Mouse (Mus musculus) myocyte (in vitro differentiated cells): ENCODE results near the gene Abhd15. TPM values are rescaled to one million over a fixed set of nuclear protein-coding genes. Genes with fewer than 3 reads are reported as not detected.

Experiments used
- H3K27me3 ChIP-seq: one replicate; pipeline ENCODE4 v1.6.1; 2011; ENCODE audit not compliant: control insufficient read depth, insufficient read depth, insufficient read length
- H3K36me3 ChIP-seq: one replicate; pipeline ENCODE4 v1.6.1; 2011; ENCODE audit not compliant: control insufficient read depth, insufficient read depth
- H3K4me2 ChIP-seq: one replicate; pipeline ENCODE4 v1.6.1; 2011; ENCODE audit warnings: low read depth, control low read depth
- H3K4me3 ChIP-seq: one replicate; pipeline ENCODE4 v1.5.1; 2011; ENCODE audit warnings: mild to moderate bottlenecking, control low read depth, moderate library complexity
- H3K79me2 ChIP-seq: one replicate; pipeline ENCODE4 v1.6.1; 2011; ENCODE audit not compliant: control insufficient read depth, insufficient read depth
- H3ac ChIP-seq: one replicate; pipeline ENCODE4 v1.6.1; 2011; ENCODE audit not compliant: control insufficient read depth, insufficient read length
- CEBPB ChIP-seq: IDR thresholded peaks from 2 replicates; pipeline ENCODE4 v1.6.1; 2011; ENCODE audit warnings: mild to moderate bottlenecking, moderate library complexity; ENCODE audit not compliant: poor library complexity, insufficient read depth, severe bottlenecking
- E2F4 ChIP-seq: IDR thresholded peaks from one replicate; pipeline ENCODE4 v1.6.1; 2011; ENCODE audit warnings: mild to moderate bottlenecking, control low read depth, moderate library complexity; ENCODE audit not compliant: insufficient read depth
- MAX ChIP-seq: IDR thresholded peaks from one replicate; pipeline ENCODE4 v1.6.1; 2011; ENCODE audit warnings: low read depth, mild to moderate bottlenecking, control low read depth
- MYOD1 ChIP-seq, 3 experiments: IDR thresholded peaks; one replicate each; pipeline ENCODE4 v1.6.1; 2011; ENCODE audit warnings: control low read depth in 2 of 3, low read depth in 2 of 3, mild to moderate bottlenecking in 2 of 3, moderate library complexity in 1 of 3; ENCODE audit not compliant: insufficient read length in 2 of 3, control insufficient read depth in 1 of 3
- MYOG ChIP-seq, 3 experiments: IDR thresholded peaks; one replicate each; pipeline ENCODE4 v1.6.1; 2011; ENCODE audit warnings: control low read depth in 2 of 3, low read depth in 2 of 3, mild to moderate bottlenecking in 2 of 3; ENCODE audit not compliant: insufficient read length in 2 of 3, control insufficient read depth in 1 of 3, insufficient read depth in 1 of 3
- POLR2A ChIP-seq: IDR thresholded peaks from one replicate; pipeline ENCODE4 v1.6.1; 2011; ENCODE audit warnings: low read depth, mild to moderate bottlenecking, control low read depth, moderate library complexity; ENCODE audit not compliant: insufficient read length
- POLR2AphosphoS2 ChIP-seq: IDR thresholded peaks from one replicate; pipeline ENCODE4 v1.6.1; 2011; ENCODE audit warnings: low read depth, control low read depth; ENCODE audit not compliant: insufficient read length
- REST ChIP-seq: IDR thresholded peaks from one replicate; pipeline ENCODE4 v1.6.1; 2011; ENCODE audit warnings: mild to moderate bottlenecking, control low read depth, moderate library complexity; ENCODE audit not compliant: insufficient read depth, insufficient read length
- SRF ChIP-seq: IDR thresholded peaks from one replicate; pipeline ENCODE4 v1.6.1; 2011; ENCODE audit warnings: low read depth; ENCODE audit not compliant: control insufficient read depth, insufficient read length
- TCF12 ChIP-seq: IDR thresholded peaks from one replicate; pipeline ENCODE4 v1.6.1; 2011; ENCODE audit warnings: mild to moderate bottlenecking, control low read depth; ENCODE audit not compliant: poor library complexity, insufficient read depth, severe bottlenecking
- TCF3 ChIP-seq: IDR thresholded peaks from one replicate; pipeline ENCODE4 v1.6.1; 2011; ENCODE audit warnings: low read depth, control low read depth; ENCODE audit not compliant: insufficient read length
- USF1 ChIP-seq: IDR thresholded peaks from one replicate; pipeline ENCODE4 v1.6.1; 2011; ENCODE audit warnings: low read depth, mild to moderate bottlenecking, control low read depth, moderate library complexity
- polyA plus RNA-seq: library from polyadenylated mRNA; unstranded; fragments of >200 nt; fragmentation: generic; extraction: Trizol; gene quantifications from one replicate; pipeline ENCODE4 v1.2.1, GENCODE M21; 2012; ENCODE audit warnings: missing spikeins

Gene Abhd15
- polyA plus RNA-seq, 1 experiment = 1.4 TPM

- Histone ChIP-seq H3K27me3 (no peaks in the 10 kb centered on the region), H3K4me3 (no peak overlapping the region), H3K79me2 (peaks cover 84% of the 10 kb centered on the region), H3K36me3 (no peaks in the 10 kb centered on the region), H3K4me2 (peak overlapping the region; percentile 65), H3ac (no peak overlapping the region)
- TF ChIP-seq MYOG (IDR thresholded peaks at IDR 0.05; ENCODE audit: control insufficient read depth in 1 of 3, insufficient read depth in 1 of 3, insufficient read length in 2 of 3, low read depth in 2 of 3) = no peak
- TF ChIP-seq MAX = no peak
- no peak for TF ChIP-seq SRF
- no peak for TF ChIP-seq MYOD1 (IDR thresholded peaks at IDR 0.05; ENCODE audit: control insufficient read depth in 1 of 3, insufficient read length in 2 of 3, low read depth in 2 of 3)
- no peak for TF ChIP-seq E2F4
Observed at GRCm38 (mm10) chr11:77483510-77484255, 31.2 kb upstream of the Abhd15 start.

- H3K79me2 ChIP-seq = peaks cover 82% of the 10 kb centered on the region
- H3K4me2 ChIP-seq = no peak overlapping the region
- H3K36me3 ChIP-seq = no peaks in the 10 kb centered on the region
- H3ac ChIP-seq = no peak overlapping the region
- TF ChIP-seq POLR2A (no peak), REST (no peak), USF1 (no peak), MYOD1 (IDR thresholded peaks at IDR 0.05; ENCODE audit: control insufficient read depth in 1 of 3, insufficient read length in 2 of 3, low read depth in 2 of 3) (no peak), POLR2AphosphoS2 (no peak)
- H3K27me3 ChIP-seq = no peaks in the 10 kb centered on the region
- no peak overlapping the region for H3K4me3 ChIP-seq
Observed at GRCm38 (mm10) chr11:77485229-77485628, 29.7 kb upstream of the Abhd15 start.

- Histone ChIP-seq H3K4me2 (no peak overlapping the region), H3ac (no peak overlapping the region), H3K36me3 (no peaks in the 10 kb centered on the region), H3K27me3 (no peaks in the 10 kb centered on the region), H3K79me2 (peaks cover 67% of the 10 kb centered on the region), H3K4me3 (no peak overlapping the region)
- TF ChIP-seq MYOG (IDR thresholded peaks at IDR 0.05; ENCODE audit: control insufficient read depth in 1 of 3, insufficient read depth in 1 of 3, insufficient read length in 2 of 3, low read depth in 2 of 3) (no peak), E2F4 (no peak), SRF (no peak), CEBPB (no peak)
Observed at GRCm38 (mm10) chr11:77486798-77487197, 28.1 kb upstream of the Abhd15 start.

GRCm38 (mm10) chr11:77488771-77489581 lies 25.9 kb upstream of the Abhd15 start:
- H3K4me3 ChIP-seq = peak overlapping the region; percentile 57
- H3K36me3 ChIP-seq = no peaks in the 10 kb centered on the region
- peak; percentile 20 for TF ChIP-seq POLR2A
- TF ChIP-seq POLR2AphosphoS2 = no peak
- peak; percentile 69 for TF ChIP-seq REST
- H3K79me2 ChIP-seq = peaks cover 53% of the 10 kb centered on the region
- peak overlapping the region; percentile 53 for H3ac ChIP-seq
- no peaks in the 10 kb centered on the region for H3K27me3 ChIP-seq
- H3K4me2 ChIP-seq = peak overlapping the region; percentile 93

GRCm38 (mm10) chr11:77489591-77490235 lies 25.2 kb upstream of the Abhd15 start, which contains the start of gene Ankrd13b:
Gene Ankrd13b (minus strand): TSS chr11:77489678.
- peak within 1 kb of the TSS; percentile 53 for H3ac ChIP-seq
- H3K4me3 ChIP-seq = peak within 1 kb of the TSS; percentile 57
- no peaks in the 10 kb centered on the region for H3K36me3 ChIP-seq
- TF ChIP-seq MYOD1 (IDR thresholded peaks at IDR 0.05; ENCODE audit: control insufficient read depth in 1 of 3, insufficient read length in 2 of 3, low read depth in 2 of 3) (peak in 1 of 3 experiments; percentile 21), TCF3 (no peak), POLR2AphosphoS2 (peak; percentile 65), CEBPB (no peak), POLR2A (peak; percentile 56), TCF12 (no peak)
- H3K4me2 ChIP-seq = peak within 1 kb of the TSS; percentile 100
- no peaks in the 10 kb centered on the region for H3K27me3 ChIP-seq
- peaks cover 53% of the 10 kb centered on the region for H3K79me2 ChIP-seq
